Mouse (Mus musculus): ENCODE measurements around the gene Pcsk1n.
"Not testable (repeated sequence)": the region's sequence is repeated elsewhere in the genome, so short reads cannot be mapped to it uniquely, and the experiment has no call there.

DNA sequence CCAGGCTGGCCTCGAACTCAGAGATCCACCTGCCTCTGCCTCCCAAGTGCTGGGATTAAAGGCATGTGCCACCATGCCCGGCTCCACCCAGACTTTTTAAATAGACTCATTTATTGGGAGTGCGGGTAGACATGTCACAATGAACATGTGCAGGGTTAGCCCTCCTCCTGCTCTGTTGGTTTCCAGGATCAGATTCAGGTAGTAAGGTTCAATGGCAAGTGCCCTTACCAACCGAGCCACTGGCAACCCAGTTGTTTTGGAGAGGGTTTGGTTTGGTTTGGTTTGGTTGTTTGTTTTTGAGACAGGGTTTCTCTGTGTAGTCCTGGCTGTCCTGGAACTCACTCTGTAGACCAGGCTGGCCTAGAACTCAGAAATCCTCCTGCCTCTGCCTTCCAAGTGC is 10.4 kb upstream of the Pcsk1n start, which contains the start of gene Gm10490:
- TF ChIP-seq GATA1 (IDR thresholded peaks at IDR 0.05; ENCODE audit: borderline replicate concordance, low read length); FLI1 (IDR thresholded peaks at IDR 0.05; ENCODE audit: low read length): not testable (repeated sequence)
